16 mouse cellular contexts compared by ENCODE assay signal in genomic region chr6:144792871-144793270, GRCm38 (mm10). TPM values are rescaled to one million over a fixed set of nuclear protein-coding genes. Genes with fewer than 3 reads are reported as not detected.
"Had no signal": no experiment of that assay in that cellular context is flagged by ENCODE, and none has a peak within 500 bp of the region (broad histone marks: within the 10 kb centered on the region; RNA-seq: fewer than 3 reads in every experiment).

No protein-coding gene starts in this region.

- H3K27ac ChIP-seq: kidney, postnatal 0 days; layer of hippocampus, adult 2 months; limb, embryonic 12.5 days; limb, embryonic 15.5 days; liver, embryonic 14.5 days; macrophage; neural tube, embryonic 13.5 days had no signal

- H3K4me1 ChIP-seq: neural tube, embryonic 13.5 days had no signal

- H3K4me3 ChIP-seq: layer of hippocampus, adult 2 months; limb, embryonic 12.5 days; limb, embryonic 15.5 days; neural tube, embryonic 13.5 days had no signal

- DNase-seq: kidney, adult 2 months; kidney, postnatal 25 days; layer of hippocampus, adult 9-11 months; liver, postnatal 0 days; lung, embryonic 14.5 days; thymus, adult 18-20 months; thymus, postnatal 36 days had no signal

- H3K4me2 ChIP-seq: limb, embryonic 12.5 days; limb, embryonic 15.5 days; liver, embryonic 11.5 days; lung, embryonic 14.5 days; neural tube, embryonic 13.5 days had no signal

- ATAC-seq: liver, postnatal 0 days; lung, postnatal 0 days had no signal

- H3K9me3 ChIP-seq: limb, embryonic 12.5 days; limb, embryonic 15.5 days; neural tube, embryonic 13.5 days had no signal

- H3K9ac ChIP-seq: limb, embryonic 12.5 days; limb, embryonic 15.5 days; liver, embryonic 14.5 days; liver, postnatal 0 days; lung, embryonic 14.5 days; neural tube, embryonic 13.5 days had no signal

- H3K27me3 ChIP-seq: limb, embryonic 15.5 days; neural tube, embryonic 13.5 days had no signal

- H3K36me3 ChIP-seq: limb, embryonic 12.5 days; limb, embryonic 15.5 days; neural tube, embryonic 13.5 days had no signal

RNA-seq across cellular contexts. Expression of gene Sox5, which starts 11.1 kb away (rescaled TPM):
- polyA plus RNA-seq: macrophage had no signal
